Mouse (Mus musculus): ENCODE data around the gene Fbxo34. TPM values are rescaled to one million over a fixed set of nuclear protein-coding genes. Genes with fewer than 3 reads are reported as not detected.

Gene Fbxo34
- polyA plus RNA-seq, 1 experiment from 2014 or later, result 22.9 TPM

DNA sequence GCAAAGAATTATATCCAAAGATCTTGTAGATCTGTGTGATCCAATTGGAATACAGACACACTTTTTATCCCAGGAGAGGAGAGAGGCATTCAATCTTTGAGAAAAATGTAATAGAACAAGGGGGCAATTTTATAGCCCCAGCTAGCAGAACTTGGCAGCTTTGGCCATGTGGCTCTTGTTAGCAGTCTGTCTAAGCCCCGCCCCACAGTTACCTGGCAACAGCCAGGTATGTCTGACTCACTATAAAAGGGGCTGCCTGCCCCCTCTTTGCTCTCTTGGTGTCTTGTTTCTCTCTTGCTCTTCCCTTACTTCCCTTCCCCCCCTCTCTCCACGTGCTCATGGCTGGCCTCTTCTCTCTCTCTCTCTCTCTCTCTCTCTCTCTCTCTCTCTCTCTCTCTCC lies 28.6 kb upstream of the Fbxo34 start:
- no peak overlapping the region for H3K4me2 ChIP-seq (ENCODE audit: low read depth, low read length, severe bottlenecking)
- WGBS, result 38% methylated on average over 2 of the region's 2 CpGs
- no peaks in the 10 kb centered on the region for H3K36me3 ChIP-seq (ENCODE audit: control insufficient read depth, insufficient read depth, low read length)
- ATAC-seq (replicated peaks; ENCODE audit: low FRiP score) (no peak), DNase-seq (ENCODE audit: low spot score) (no peak)
- peaks cover 7% of the 10 kb centered on the region for H3K4me1 ChIP-seq (replicated peaks; ENCODE audit: control insufficient read depth, insufficient read depth, low read length)
- H3K4me3 ChIP-seq (ENCODE audit: low read depth, low read length), result no peak overlapping the region
- H3K9me3 ChIP-seq (ENCODE audit: control insufficient read depth, low read length), result no peaks in the 10 kb centered on the region
- no peaks in the 10 kb centered on the region for H3K27me3 ChIP-seq (ENCODE audit: control insufficient read depth, insufficient read depth, low read length)
- no peak overlapping the region for H3K27ac ChIP-seq (ENCODE audit: low read depth, low read length)
- H3K9ac ChIP-seq (ENCODE audit: low read length), result no peak overlapping the region

DNA sequence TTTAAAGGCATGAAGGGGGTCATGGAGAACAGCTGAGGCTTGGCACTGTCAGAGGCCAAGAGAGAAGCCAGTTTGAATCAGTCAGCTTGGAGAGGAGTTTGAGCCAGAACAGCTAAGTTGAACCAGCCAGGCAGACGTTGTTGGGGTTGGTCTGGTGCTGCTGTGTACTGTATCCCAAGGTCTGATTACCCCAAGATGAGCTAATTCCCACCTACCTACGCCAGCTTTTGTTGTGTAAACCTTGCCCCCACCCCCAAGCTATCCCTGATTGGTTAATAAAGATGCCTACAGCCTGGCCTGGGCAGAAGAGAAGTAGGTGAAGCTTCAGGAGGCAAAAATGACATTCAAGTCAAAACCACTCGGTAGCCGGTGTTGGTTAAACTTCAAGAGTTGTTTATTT lies 27.8 kb upstream of the Fbxo34 start:
- no peak for ATAC-seq (replicated peaks; ENCODE audit: low FRiP score)
- no peaks in the 10 kb centered on the region for H3K36me3 ChIP-seq (ENCODE audit: control insufficient read depth, insufficient read depth, low read length)
- no peak overlapping the region for H3K4me2 ChIP-seq (ENCODE audit: low read depth, low read length, severe bottlenecking)
- H3K4me3 ChIP-seq (ENCODE audit: low read depth, low read length), result no peak overlapping the region
- no peaks in the 10 kb centered on the region for H3K27me3 ChIP-seq (ENCODE audit: control insufficient read depth, insufficient read depth, low read length)
- no peaks in the 10 kb centered on the region for H3K9me3 ChIP-seq (ENCODE audit: control insufficient read depth, low read length)
- H3K4me1 ChIP-seq (replicated peaks; ENCODE audit: control insufficient read depth, insufficient read depth, low read length), result peaks cover 2% of the 10 kb centered on the region
- no peak for DNase-seq (ENCODE audit: low spot score)
- 71% methylated on average over 4 of the region's 4 CpGs for WGBS
- no peak overlapping the region for H3K9ac ChIP-seq (ENCODE audit: low read length)
- H3K27ac ChIP-seq (ENCODE audit: low read depth, low read length), result no peak overlapping the region

DNA sequence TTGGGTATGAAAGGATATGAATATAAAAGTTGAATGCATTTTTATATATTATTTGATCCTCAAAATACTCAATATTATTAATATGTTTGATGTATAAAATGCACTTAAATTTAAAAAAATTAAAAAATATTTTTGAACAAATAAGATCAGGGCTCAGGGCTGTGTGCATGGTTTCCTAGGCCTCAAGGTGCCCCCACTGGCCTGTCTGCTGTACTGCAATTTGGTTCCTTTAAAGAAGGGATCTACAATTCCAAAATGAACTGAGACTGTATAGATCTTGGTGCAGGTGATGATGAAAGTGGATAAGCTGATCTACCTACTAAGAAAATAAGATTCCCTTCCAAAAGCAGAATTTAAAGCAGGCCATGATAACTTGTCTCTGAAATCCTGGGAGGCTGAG lies 17.2 kb upstream of the Fbxo34 start:
- ATAC-seq (replicated peaks; ENCODE audit: low FRiP score) (no peak), DNase-seq (ENCODE audit: low spot score) (no peak)
- H3K4me2 ChIP-seq (ENCODE audit: low read depth, low read length, severe bottlenecking), result no peak overlapping the region
- H3K9me3 ChIP-seq (ENCODE audit: control insufficient read depth, low read length), result no peaks in the 10 kb centered on the region
- H3K9ac ChIP-seq (ENCODE audit: low read length), result no peak overlapping the region
- no peaks in the 10 kb centered on the region for H3K27me3 ChIP-seq (ENCODE audit: control insufficient read depth, insufficient read depth, low read length)
- H3K36me3 ChIP-seq (ENCODE audit: control insufficient read depth, insufficient read depth, low read length), result no peaks in the 10 kb centered on the region
- H3K4me1 ChIP-seq (replicated peaks; ENCODE audit: control insufficient read depth, insufficient read depth, low read length), result no peaks in the 10 kb centered on the region
- no peak overlapping the region for H3K27ac ChIP-seq (ENCODE audit: low read depth, low read length)
- H3K4me3 ChIP-seq (ENCODE audit: low read depth, low read length), result no peak overlapping the region

DNA sequence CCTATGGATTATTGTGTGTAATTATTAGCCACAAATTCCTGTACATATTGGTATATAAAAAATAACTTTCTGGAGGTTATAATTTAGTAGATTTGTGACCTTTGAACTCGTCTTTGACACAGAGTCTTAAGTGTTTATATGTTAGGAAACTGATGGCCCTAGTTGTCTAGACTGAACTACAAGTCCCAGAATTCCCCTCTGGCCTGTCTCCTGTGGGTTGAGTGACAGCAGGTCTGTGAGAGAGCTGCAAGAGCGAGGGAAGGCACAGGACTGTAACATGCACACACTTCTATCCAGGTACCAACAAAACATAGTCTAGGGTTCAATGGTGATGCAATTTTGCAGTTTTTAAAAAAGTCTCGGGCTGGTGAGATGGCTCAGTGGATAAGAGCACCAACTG lies 11.3 kb upstream of the Fbxo34 start:
- 72% methylated on average over 3 of the region's 3 CpGs for WGBS
- no peak for ATAC-seq (replicated peaks; ENCODE audit: low FRiP score)

DNA sequence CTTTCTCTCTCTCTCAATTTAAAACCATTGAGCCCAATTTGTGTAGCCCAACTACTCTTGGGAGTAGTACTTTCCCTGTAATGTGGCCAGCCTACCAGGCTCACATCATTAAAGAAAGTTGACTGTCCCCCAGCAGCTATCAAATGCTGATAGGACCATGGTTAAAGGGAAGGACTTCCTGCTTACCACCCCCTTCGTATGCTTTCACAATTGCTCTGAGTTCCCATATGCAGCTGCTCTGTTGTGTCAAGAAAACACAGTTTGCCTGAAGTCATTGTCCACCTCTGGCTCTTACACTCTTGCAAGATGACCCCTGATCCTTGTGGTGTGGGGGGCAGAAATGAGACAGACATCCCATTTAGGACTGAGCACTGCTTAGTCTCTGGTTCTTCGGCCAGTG lies 5.3 kb upstream of the Fbxo34 start:
- no peaks in the 10 kb centered on the region for H3K9me3 ChIP-seq (ENCODE audit: control insufficient read depth, low read length)
- H3K27ac ChIP-seq (ENCODE audit: low read depth, low read length), result no peak overlapping the region
- whole genome bisulfite sequencing, result 67% methylated on average over 2 of the region's 2 CpGs
- no peak overlapping the region for H3K4me2 ChIP-seq (ENCODE audit: low read depth, low read length, severe bottlenecking)
- no peaks in the 10 kb centered on the region for H3K36me3 ChIP-seq (ENCODE audit: control insufficient read depth, insufficient read depth, low read length)
- H3K9ac ChIP-seq (ENCODE audit: low read length), result no peak overlapping the region
- DNase-seq (ENCODE audit: low spot score) (no peak), ATAC-seq (replicated peaks; ENCODE audit: low FRiP score) (no peak)
- H3K4me1 ChIP-seq (replicated peaks; ENCODE audit: control insufficient read depth, insufficient read depth, low read length), result no peaks in the 10 kb centered on the region
- no peaks in the 10 kb centered on the region for H3K27me3 ChIP-seq (ENCODE audit: control insufficient read depth, insufficient read depth, low read length)
- H3K4me3 ChIP-seq (ENCODE audit: low read depth, low read length), result no peak overlapping the region

More for the DNA sequence above, 11.3 kb upstream of the Fbxo34 start:
- H3K27me3 ChIP-seq (ENCODE audit: control insufficient read depth, insufficient read depth, low read length), result no peaks in the 10 kb centered on the region
- no peaks in the 10 kb centered on the region for H3K36me3 ChIP-seq (ENCODE audit: control insufficient read depth, insufficient read depth, low read length)
- no peaks in the 10 kb centered on the region for H3K4me1 ChIP-seq (replicated peaks; ENCODE audit: control insufficient read depth, insufficient read depth, low read length)
- no peaks in the 10 kb centered on the region for H3K9me3 ChIP-seq (ENCODE audit: control insufficient read depth, low read length)
- no peak overlapping the region for H3K4me2 ChIP-seq (ENCODE audit: low read depth, low read length, severe bottlenecking)
- no peak overlapping the region for H3K9ac ChIP-seq (ENCODE audit: low read length)
- no peak for DNase-seq (ENCODE audit: low spot score)
- H3K4me3 ChIP-seq (ENCODE audit: low read depth, low read length), result no peak overlapping the region
- no peak overlapping the region for H3K27ac ChIP-seq (ENCODE audit: low read depth, low read length)

DNA sequence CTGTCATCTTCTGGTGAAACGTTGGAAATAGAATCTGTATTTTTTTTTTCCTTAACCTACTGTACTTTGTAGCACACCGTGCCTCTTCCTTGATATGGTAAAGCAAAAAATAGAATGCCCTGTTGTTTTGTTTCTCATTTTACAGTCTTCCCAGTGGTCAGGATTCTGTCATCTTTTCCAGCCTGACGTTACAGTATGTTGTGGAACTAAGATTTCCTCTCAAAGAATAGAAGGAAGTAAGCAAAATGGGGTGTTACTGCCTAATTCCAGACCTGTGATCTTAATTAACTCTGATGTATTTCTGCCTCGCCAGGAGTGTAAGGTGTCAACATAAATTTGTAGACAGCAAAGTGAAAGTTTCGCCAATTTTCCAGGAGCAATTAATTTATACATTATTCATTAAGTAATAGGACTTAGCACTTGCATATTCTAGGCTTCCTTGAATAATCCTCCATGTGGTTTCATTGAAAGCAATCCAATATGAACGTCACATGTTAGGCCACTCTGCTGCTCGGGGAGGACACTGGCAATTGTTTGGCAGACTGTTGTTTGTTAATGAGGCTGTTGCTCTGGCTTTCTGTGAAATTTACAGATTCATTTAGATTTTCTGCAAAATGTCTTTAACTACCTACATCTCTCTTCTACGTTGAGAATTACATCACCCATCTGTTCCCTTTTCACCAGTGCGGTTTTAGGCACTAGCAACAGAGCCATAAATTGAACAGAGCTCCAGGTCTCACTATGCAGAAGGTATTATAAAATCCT lies 4.7 kb upstream of the Fbxo34 start:
- 73% methylated on average over 9 of the region's 9 CpGs for WGBS
- no peak overlapping the region for H3K4me3 ChIP-seq (ENCODE audit: low read depth, low read length)
- DNase-seq (ENCODE audit: low spot score) (no peak), ATAC-seq (replicated peaks; ENCODE audit: low FRiP score) (no peak)
- H3K4me1 ChIP-seq (replicated peaks; ENCODE audit: control insufficient read depth, insufficient read depth, low read length), result no peaks in the 10 kb centered on the region
- no peak overlapping the region for H3K27ac ChIP-seq (ENCODE audit: low read depth, low read length)
- no peaks in the 10 kb centered on the region for H3K9me3 ChIP-seq (ENCODE audit: control insufficient read depth, low read length)
- H3K9ac ChIP-seq (ENCODE audit: low read length), result no peak overlapping the region
- H3K27me3 ChIP-seq (ENCODE audit: control insufficient read depth, insufficient read depth, low read length), result no peaks in the 10 kb centered on the region
- no peaks in the 10 kb centered on the region for H3K36me3 ChIP-seq (ENCODE audit: control insufficient read depth, insufficient read depth, low read length)
- no peak overlapping the region for H3K4me2 ChIP-seq (ENCODE audit: low read depth, low read length, severe bottlenecking)

DNA sequence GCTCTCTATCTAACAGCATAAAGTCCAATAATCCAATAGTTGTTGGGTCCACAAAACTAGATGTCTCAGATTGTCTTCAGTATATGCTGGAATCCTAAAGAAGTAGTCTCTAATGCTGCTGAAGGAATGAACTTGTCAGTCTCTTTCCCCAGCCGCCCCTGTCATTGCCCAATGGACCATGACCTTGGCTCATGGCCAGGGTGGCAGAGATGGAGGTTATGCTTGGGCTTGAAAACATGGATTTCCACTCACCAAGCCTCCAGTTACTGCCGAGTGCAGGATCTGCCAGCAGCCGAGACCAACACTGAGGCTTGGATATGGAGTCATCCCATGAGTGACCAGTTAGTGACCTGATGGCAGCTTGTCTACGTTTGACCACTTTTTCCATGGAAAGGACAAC lies 9.3 kb downstream of the Fbxo34 start:
- H3K4me3 ChIP-seq (ENCODE audit: low read depth, low read length), result no peak overlapping the region
- WGBS, result 85% methylated on average over 4 of the region's 4 CpGs
- H3K4me1 ChIP-seq (replicated peaks; ENCODE audit: control insufficient read depth, insufficient read depth, low read length), result no peaks in the 10 kb centered on the region
- H3K27me3 ChIP-seq (ENCODE audit: control insufficient read depth, insufficient read depth, low read length), result no peaks in the 10 kb centered on the region
- H3K4me2 ChIP-seq (ENCODE audit: low read depth, low read length, severe bottlenecking), result no peak overlapping the region
- no peaks in the 10 kb centered on the region for H3K9me3 ChIP-seq (ENCODE audit: control insufficient read depth, low read length)
- no peaks in the 10 kb centered on the region for H3K36me3 ChIP-seq (ENCODE audit: control insufficient read depth, insufficient read depth, low read length)
- no peak overlapping the region for H3K9ac ChIP-seq (ENCODE audit: low read length)
- DNase-seq (ENCODE audit: low spot score) (peak; percentile 30), ATAC-seq (replicated peaks; ENCODE audit: low FRiP score) (no peak)
- H3K27ac ChIP-seq (ENCODE audit: low read depth, low read length), result no peak overlapping the region

DNA sequence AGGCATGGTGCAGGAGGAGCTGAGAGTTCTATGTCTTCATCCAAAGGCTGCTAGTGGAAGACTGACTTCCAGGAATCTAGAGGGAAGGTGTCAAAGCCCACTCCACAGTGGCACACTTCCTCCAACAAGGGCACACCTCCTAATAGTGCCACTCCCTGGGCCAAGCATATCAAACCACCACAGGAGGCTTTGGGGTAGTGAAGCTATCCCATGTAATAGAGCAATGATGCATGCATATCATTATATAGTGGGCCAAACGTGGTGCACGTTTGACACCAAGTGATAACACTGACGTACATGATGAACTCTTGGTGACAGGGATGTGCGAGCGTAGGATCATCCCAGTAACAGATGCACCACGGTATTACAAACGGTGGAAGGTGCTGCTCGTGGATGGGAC lies 11.8 kb downstream of the Fbxo34 start:
- Histone ChIP-seq H3K4me3 (ENCODE audit: low read depth, low read length) (no peak overlapping the region), H3K9ac (ENCODE audit: low read length) (no peak overlapping the region), H3K4me1 (replicated peaks; ENCODE audit: control insufficient read depth, insufficient read depth, low read length) (no peaks in the 10 kb centered on the region), H3K27me3 (ENCODE audit: control insufficient read depth, insufficient read depth, low read length) (no peaks in the 10 kb centered on the region), H3K9me3 (ENCODE audit: control insufficient read depth, low read length) (no peaks in the 10 kb centered on the region), H3K27ac (ENCODE audit: low read depth, low read length) (no peak overlapping the region), H3K4me2 (ENCODE audit: low read depth, low read length, severe bottlenecking) (no peak overlapping the region), H3K36me3 (ENCODE audit: control insufficient read depth, insufficient read depth, low read length) (no peaks in the 10 kb centered on the region)
- no peak for ATAC-seq (replicated peaks; ENCODE audit: low FRiP score)
- 87% methylated on average over 8 of the region's 8 CpGs for WGBS
- DNase-seq (ENCODE audit: low spot score), result no peak

DNA sequence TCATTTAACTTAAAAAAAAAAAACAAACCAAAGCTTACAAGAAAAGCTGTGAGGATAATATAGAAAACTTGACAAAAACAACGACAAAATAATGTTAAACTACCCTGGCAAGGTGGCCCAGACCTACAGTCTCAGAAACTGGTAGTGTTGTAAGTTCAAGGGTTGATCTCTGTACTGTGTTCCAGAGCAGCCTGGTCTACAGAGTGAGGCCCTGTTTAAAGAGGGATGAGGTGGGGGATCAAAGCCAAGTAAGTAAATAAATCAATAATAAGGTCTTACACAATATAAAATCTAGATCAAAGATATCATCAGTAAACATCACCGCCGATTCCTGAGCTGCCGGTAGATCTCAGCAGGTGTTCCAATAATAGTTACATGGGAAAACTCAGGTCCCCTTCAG lies 12.2 kb downstream of the Fbxo34 start:
- H3K27me3 ChIP-seq (ENCODE audit: control insufficient read depth, insufficient read depth, low read length), result no peaks in the 10 kb centered on the region
- H3K4me2 ChIP-seq (ENCODE audit: low read depth, low read length, severe bottlenecking), result no peak overlapping the region
- no peaks in the 10 kb centered on the region for H3K9me3 ChIP-seq (ENCODE audit: control insufficient read depth, low read length)
- no peak overlapping the region for H3K9ac ChIP-seq (ENCODE audit: low read length)
- H3K4me3 ChIP-seq (ENCODE audit: low read depth, low read length), result no peak overlapping the region
- peak; percentile 19 for DNase-seq (ENCODE audit: low spot score)
- WGBS, result 85% methylated on average over 4 of the region's 4 CpGs
- no peaks in the 10 kb centered on the region for H3K4me1 ChIP-seq (replicated peaks; ENCODE audit: control insufficient read depth, insufficient read depth, low read length)
- H3K36me3 ChIP-seq (ENCODE audit: control insufficient read depth, insufficient read depth, low read length), result no peaks in the 10 kb centered on the region
- no peak for ATAC-seq (replicated peaks; ENCODE audit: low FRiP score)
- H3K27ac ChIP-seq (ENCODE audit: low read depth, low read length), result no peak overlapping the region

Measured in forebrain, embryonic 11.5 days (tissue).